Mouse (Mus musculus) MEL (cell line): Measurements from ENCODE around the gene Dyrk1b.

Experiments used
- CHD2 ChIP-seq: IDR thresholded peaks from 2 replicates; pipeline ENCODE4 v1.6.1; 2011; ENCODE audit warnings: low read length, improper control_type of control experiment
- CTCF ChIP-seq, 3 experiments: IDR thresholded peaks in 2 of 3; conservative IDR thresholded peaks in 1 of 3; 2 replicates each; pipeline ENCODE4 v1.5.1; 2011 to 2012; ENCODE audit warnings: low read length in 3 of 3, low read depth in 2 of 3, mild to moderate bottlenecking in 2 of 3, improper control_type of control experiment in 1 of 3, inconsistent platforms in 1 of 3, mixed read lengths in 1 of 3, moderate library complexity in 1 of 3; ENCODE audit not compliant: control insufficient read depth in 1 of 3, insufficient read depth in 1 of 3, poor library complexity in 1 of 3, severe bottlenecking in 1 of 3
- E2F4 ChIP-seq: IDR thresholded peaks from 2 replicates; pipeline ENCODE4 v1.6.1; 2011; ENCODE audit warnings: low read depth, low read length, improper control_type of control experiment, borderline replicate concordance
- KAT2A ChIP-seq: conservative IDR thresholded peaks from 2 replicates; pipeline ENCODE4 v1.6.1; 2012; ENCODE audit warnings: low read depth, low read length, improper control_type of control experiment, inconsistent platforms
- MAZ ChIP-seq: IDR thresholded peaks from 2 replicates; pipeline ENCODE4 v1.6.1; 2012; ENCODE audit warnings: low read depth, mild to moderate bottlenecking, inconsistent platforms, low read length, improper control_type of control experiment
- MEF2A ChIP-seq: IDR thresholded peaks from 2 replicates; pipeline ENCODE4 v1.6.1; 2014; ENCODE audit warnings: low read depth, mild to moderate bottlenecking, inconsistent platforms, low read length, improper control_type of control experiment; ENCODE audit not compliant: poor library complexity, insufficient replicate concordance, severe bottlenecking; ENCODE audit errors: extremely low read depth
- NELFE ChIP-seq: IDR thresholded peaks from 2 replicates; pipeline ENCODE4 v1.6.1; 2011; ENCODE audit warnings: low read depth, low read length, improper control_type of control experiment
- NRF1 ChIP-seq: IDR thresholded peaks from 2 replicates; pipeline ENCODE4 v1.6.1; 2014; ENCODE audit warnings: low read depth, mild to moderate bottlenecking, inconsistent platforms, low read length, improper control_type of control experiment, moderate library complexity; ENCODE audit not compliant: poor library complexity, insufficient read depth, severe bottlenecking
- POLR2A ChIP-seq, 2 experiments: IDR thresholded peaks; 2 replicates each; pipeline ENCODE4 v1.6.1; 2011 to 2012; ENCODE audit warnings: low read length in 2 of 2, mild to moderate bottlenecking in 2 of 2, control low read depth in 1 of 2, improper control_type of control experiment in 1 of 2, low read depth in 1 of 2, moderate library complexity in 1 of 2; ENCODE audit not compliant: control insufficient read depth in 1 of 2, insufficient read depth in 1 of 2, poor library complexity in 1 of 2
- POLR2AphosphoS2 ChIP-seq: IDR thresholded peaks from 2 replicates; pipeline ENCODE4 v1.6.1; 2011; ENCODE audit warnings: low read length, improper control_type of control experiment
- TCF12 ChIP-seq: IDR thresholded peaks from 2 replicates; pipeline ENCODE4 v1.6.1; 2014; ENCODE audit warnings: low read depth, mild to moderate bottlenecking, inconsistent platforms, low read length, improper control_type of control experiment, moderate library complexity
- USF1 ChIP-seq: IDR thresholded peaks from 2 replicates; pipeline ENCODE4 v1.6.1; 2014; ENCODE audit warnings: low read depth, mild to moderate bottlenecking, inconsistent platforms, low read length, improper control_type of control experiment, moderate library complexity
- ZKSCAN1 ChIP-seq: IDR thresholded peaks from 2 replicates; pipeline ENCODE4 v1.6.1; 2012; ENCODE audit warnings: low read depth, mild to moderate bottlenecking, inconsistent platforms, low read length, improper control_type of control experiment, moderate library complexity
- ZMIZ1 ChIP-seq: IDR thresholded peaks from 2 replicates; pipeline ENCODE4 v1.6.1; 2012; ENCODE audit warnings: low read depth, mild to moderate bottlenecking, inconsistent platforms, low read length, improper control_type of control experiment, moderate library complexity

DNA sequence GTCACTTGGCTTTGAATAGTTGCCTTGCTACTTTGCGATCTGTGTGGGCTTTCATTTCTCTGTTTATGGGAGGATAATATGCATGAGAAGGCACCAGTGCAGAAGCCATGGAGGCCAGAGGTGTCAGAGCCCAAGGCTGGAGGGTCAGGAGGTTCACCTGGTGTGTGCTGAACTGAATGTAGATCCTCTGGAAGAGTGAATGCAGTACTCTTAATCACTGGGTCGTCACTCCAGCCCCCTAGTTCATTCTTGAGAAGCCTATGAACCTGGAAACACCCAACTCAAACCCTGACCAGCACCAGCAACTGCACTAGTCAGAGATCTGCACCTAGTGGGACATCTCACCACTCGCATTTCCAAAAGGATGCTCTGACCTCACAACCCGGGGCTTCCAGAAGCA is 19.8 kb downstream of the Dyrk1b start:
- TF ChIP-seq POLR2A (IDR thresholded peaks at IDR 0.05; ENCODE audit: control insufficient read depth in 1 of 2, insufficient read depth in 1 of 2, low read depth in 1 of 2, low read length in 2 of 2, poor library complexity in 1 of 2) (no peak), CTCF (IDR thresholded peaks at IDR 0.05 in 2 of 3, conservative IDR thresholded peaks at IDR 0.05 in 1 of 3; ENCODE audit: control insufficient read depth in 1 of 3, insufficient read depth in 1 of 3, low read depth in 2 of 3, low read length in 3 of 3, poor library complexity in 1 of 3, severe bottlenecking in 1 of 3) (no peak), POLR2AphosphoS2 (no peak), ZMIZ1 (no peak), ZKSCAN1 (no peak), USF1 (no peak), NRF1 (no peak), CHD2 (no peak), MEF2A (no peak), MAZ (no peak), KAT2A (no peak), TCF12 (no peak), E2F4 (no peak), NELFE (no peak)
